ENCODE assay signal across 8 mouse cellular contexts in the genomic region with DNA sequence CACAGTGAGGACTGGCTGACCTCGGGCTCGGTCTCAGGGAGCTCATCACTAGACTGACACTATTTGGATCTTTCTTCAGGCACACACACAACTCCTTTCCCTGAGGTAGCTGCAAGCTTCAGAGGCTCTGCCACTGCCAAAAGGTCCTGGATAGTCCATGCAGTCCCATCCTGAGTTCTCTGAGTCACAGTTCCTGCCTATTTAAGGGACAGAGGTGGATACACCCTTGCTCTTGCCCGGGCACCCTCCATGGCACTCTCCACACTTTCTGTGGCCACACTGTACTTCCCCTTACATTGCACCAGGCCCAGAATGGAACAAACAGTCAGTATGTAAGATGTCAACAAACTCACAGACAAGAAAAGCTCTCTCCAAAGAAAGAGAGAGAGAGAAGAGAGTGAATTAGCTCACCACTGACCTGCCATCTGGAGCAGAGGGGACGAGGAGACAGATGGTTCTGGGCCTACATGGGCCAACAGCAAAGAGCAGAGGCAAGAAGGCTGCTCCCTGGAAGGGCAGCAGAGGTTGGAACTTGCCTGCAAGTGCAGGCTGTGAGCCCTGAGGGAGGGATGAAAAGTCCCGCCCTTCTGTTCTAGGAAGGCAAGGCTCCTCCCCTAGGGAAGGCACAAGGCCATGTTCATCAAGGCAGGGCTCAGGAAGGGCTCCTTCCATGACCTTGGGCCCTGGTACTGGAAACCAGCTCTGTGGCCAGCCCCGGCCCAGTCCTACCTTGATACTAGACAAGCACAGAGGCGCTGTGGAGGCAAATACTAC. TPM values are rescaled to one million over a fixed set of nuclear protein-coding genes. Genes with fewer than 3 reads are reported as not detected.
DNase-seq lines count a peak whose midpoint lies in the region; ATAC-seq lines count a peak whose summit lies in the region.

No protein-coding gene starts in this region.

- no peak overlapping the region for H3K27ac ChIP-seq in kidney, embryonic 14.5 days (ENCODE audit: low read depth, low read length)
- H3K27ac ChIP-seq in midbrain, embryonic 11.5 days (ENCODE audit: low read depth, low read length) = no peak overlapping the region

- no peak overlapping the region for H3K4me3 ChIP-seq in kidney, embryonic 14.5 days (ENCODE audit: low read length)
- no peak overlapping the region for H3K4me3 ChIP-seq in midbrain, embryonic 11.5 days (ENCODE audit: low read depth, low read length)

- H3K9me3 ChIP-seq in kidney, embryonic 14.5 days (ENCODE audit: control insufficient read depth, low read length) = no peaks in the 10 kb centered on the region
- H3K9me3 ChIP-seq in midbrain, embryonic 11.5 days (ENCODE audit: control insufficient read depth, low read length) = no peaks in the 10 kb centered on the region

- H3K4me1 ChIP-seq in kidney, embryonic 14.5 days (ENCODE audit: control insufficient read depth, insufficient read depth, low read length) = peaks cover 13% of the 10 kb centered on the region
- peaks cover 15% of the 10 kb centered on the region for H3K4me1 ChIP-seq in midbrain, embryonic 11.5 days (ENCODE audit: control insufficient read depth, insufficient read depth, low read length)

- WGBS in kidney, embryonic 14.5 days = 81% methylated on average over 7 of the region's 7 CpGs
- WGBS in midbrain, embryonic 11.5 days = 88% methylated on average over 7 of the region's 7 CpGs

- no peak overlapping the region for H3K9ac ChIP-seq in kidney, embryonic 14.5 days (ENCODE audit: low read depth, low read length)
- H3K9ac ChIP-seq in midbrain, embryonic 11.5 days (ENCODE audit: low read length) = no peak overlapping the region

- H3K36me3 ChIP-seq in kidney, embryonic 14.5 days (ENCODE audit: control insufficient read depth, insufficient read depth, low read length) = peaks cover 33% of the 10 kb centered on the region; the same call in 1 of the 2 replicates
- H3K36me3 ChIP-seq in midbrain, embryonic 11.5 days (ENCODE audit: control insufficient read depth, insufficient read depth, low read length) = no peaks in the 10 kb centered on the region

- H3K4me2 ChIP-seq in kidney, embryonic 14.5 days (replicated peaks; ENCODE audit: low read depth, low read length) = no peak overlapping the region
- no peak overlapping the region for H3K4me2 ChIP-seq in midbrain, embryonic 11.5 days

- DNase-seq in kidney, adult 9 months = peak; percentile 77
- peak; percentile 87 for DNase-seq in adrenal gland, adult 8-10 months
- no peak for DNase-seq in thymus, postnatal 25 days
- DNase-seq in midbrain, embryonic 11.5 days (ENCODE audit: low spot score, missing footprints) = no peak
- DNase-seq in thymus, postnatal 4 days = no peak

- no peak for ATAC-seq in kidney, embryonic 14.5 days (ENCODE audit: low FRiP score, low TSS enrichment)
- ATAC-seq in erythroid progenitor cell, adult 5-6 weeks (replicated peaks; ENCODE audit: low FRiP score, poor library complexity, severe bottlenecking) = peak; percentile 58
- ATAC-seq in megakaryocyte progenitor cell, adult 5-6 weeks (replicated peaks; ENCODE audit: poor library complexity) = peak; percentile 14; the same call in 1 of the 2 replicates
- no peak for ATAC-seq in midbrain, embryonic 11.5 days (ENCODE audit: low FRiP score)

- H3K27me3 ChIP-seq in kidney, embryonic 14.5 days (ENCODE audit: control insufficient read depth, insufficient read depth, low read length) = no peaks in the 10 kb centered on the region
- H3K27me3 ChIP-seq in midbrain, embryonic 11.5 days (ENCODE audit: control insufficient read depth, insufficient read depth, low read length) = no peaks in the 10 kb centered on the region

RNA-seq across cellular contexts. Expression of gene Fam53b, which starts 37.2 kb away (rescaled TPM):
- 17.0 and 22.1 TPM in 2 replicates for polyA plus RNA-seq in kidney, embryonic 14.5 days (2014; fragmentation: Nextera tagmentation; extraction: Ambion mirVana)
- 100 to 1,000 TPM in 1 of 4 experiments, 10 to 100 TPM in 3; 84.3 to 115 (median 87.7) TPM for total RNA-seq in adrenal gland, adult 8-10 months (2022)
- 241 and 246 TPM in 2 replicates for total RNA-seq in erythroid progenitor cell, adult 5-6 weeks (2015; ENCODE audit: low replicate concordance)
- total RNA-seq in erythroid progenitor cell, adult 5-6 weeks (2017; ENCODE audit: low replicate concordance) = 163 and 208 TPM in 2 replicates
- 16.0 and 21.5 TPM in 2 replicates for total RNA-seq in megakaryocyte progenitor cell, adult 5-6 weeks (2015)
- total RNA-seq in megakaryocyte progenitor cell, adult 5-6 weeks (2017) = 12.2 and 15.9 TPM in 2 replicates
- 17.0 and 17.5 TPM in 2 replicates for polyA plus RNA-seq in midbrain, embryonic 11.5 days (2014; fragmentation: Nextera tagmentation; extraction: Ambion mirVana)

Comparison
In these comparisons a context has a peak if more than half of its experiments do, and no peak if none do; other contexts are left out.
1. DNase-seq: peak in kidney, adult 9 months (single experiment) and adrenal gland, adult 8-10 months (single experiment); none in thymus, postnatal 25 days (single experiment), midbrain, embryonic 11.5 days (single experiment) and thymus, postnatal 4 days (single experiment).
2. ATAC-seq: peak in erythroid progenitor cell, adult 5-6 weeks (single experiment) and megakaryocyte progenitor cell, adult 5-6 weeks (single experiment); none in kidney, embryonic 14.5 days (single experiment) and midbrain, embryonic 11.5 days (single experiment).